Mouse (Mus musculus) spleen, adult 2 months (tissue): ENCODE measurements around the gene Rasgrp4.

Experiments
- CTCF ChIP-seq: fragments of 200-500 bp; IDR thresholded peaks from 2 replicates; pipeline ENCODE4 v1.5.1; 2011; ENCODE audit warnings: mild to moderate bottlenecking, inconsistent platforms; ENCODE audit not compliant: insufficient read depth, insufficient read length, insufficient replicate concordance; ENCODE audit errors: extremely low read depth
- POLR2A ChIP-seq: fragments of 200-500 bp; IDR thresholded peaks from 2 replicates; pipeline ENCODE4 v1.6.1; 2011; ENCODE audit warnings: low read depth, low read length, inconsistent platforms

DNA sequence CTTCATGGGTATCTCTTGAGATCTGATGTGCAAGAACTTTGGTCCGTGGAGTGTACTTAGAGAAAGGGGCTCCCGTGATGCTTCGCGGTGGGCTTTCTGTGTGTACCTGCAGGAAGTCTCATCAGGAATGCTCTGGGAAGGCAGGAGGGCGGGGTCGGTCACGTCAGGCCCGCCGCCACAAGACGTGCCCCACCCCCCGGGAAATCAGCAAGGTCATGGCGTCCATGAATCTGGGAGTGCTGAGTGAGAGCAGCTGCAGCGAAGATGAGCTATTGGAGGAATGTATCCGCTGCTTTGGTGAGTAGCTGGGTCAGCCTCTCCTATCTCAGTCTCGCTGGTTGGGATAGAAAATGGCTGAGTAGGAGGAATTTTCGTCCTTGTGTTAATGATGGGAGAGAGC lies 2.8 kb downstream of the Rasgrp4 start:
- TF ChIP-seq POLR2A, result no peak
- no peak for TF ChIP-seq CTCF
